Mouse (Mus musculus): Measurements from ENCODE around the gene Net1. TPM values are rescaled to one million over a fixed set of nuclear protein-coding genes. Genes with fewer than 3 reads are reported as not detected.
A peak's percentile ranks its signal among the peaks of the same experiment; 100 is the strongest.

Gene Net1
- polyA plus RNA-seq, 1 experiment from 2014 or later, result 17.1 TPM

GRCm38 (mm10) chr13:3886663-3887062, 31.4 kb downstream of the Net1 start:
- 93% methylated on average over 7 of the region's 7 CpGs for WGBS
- no peaks in the 10 kb centered on the region for H3K4me1 ChIP-seq
- no peak overlapping the region for H3K27ac ChIP-seq (replicated peaks)
- no peak overlapping the region for H3K4me3 ChIP-seq
- no peaks in the 10 kb centered on the region for H3K27me3 ChIP-seq
- H3K9me3 ChIP-seq, result no peaks in the 10 kb centered on the region
- no peak overlapping the region for H3K9ac ChIP-seq (replicated peaks)
- no peak for ATAC-seq (replicated peaks)
- H3K4me2 ChIP-seq (replicated peaks), result no peak overlapping the region
- H3K36me3 ChIP-seq, result peaks cover 20% of the 10 kb centered on the region

- Histone ChIP-seq H3K27ac (replicated peaks) (no peak overlapping the region), H3K4me3 (no peak overlapping the region)
- WGBS, result 55% methylated on average over 4 of the region's 4 CpGs
Observed at GRCm38 (mm10) chr13:3877679-3878220, 40.3 kb downstream of the Net1 start.

GRCm38 (mm10) chr13:3877185-3877584, 40.8 kb downstream of the Net1 start:
- Histone ChIP-seq H3K27me3 (no peaks in the 10 kb centered on the region), H3K4me1 (no peaks in the 10 kb centered on the region), H3K27ac (replicated peaks) (no peak overlapping the region), H3K4me3 (no peak overlapping the region), H3K36me3 (peaks cover 5% of the 10 kb centered on the region; the same call in 1 of the 2 replicates), H3K9me3 (no peaks in the 10 kb centered on the region), H3K9ac (replicated peaks) (no peak overlapping the region), H3K4me2 (replicated peaks) (no peak overlapping the region)
- 0 out of 2 replicates have a peak, but pooled peaks have one; percentile 6 for ATAC-seq (replicated peaks)
- WGBS, result 76% methylated on average over 6 of the region's 6 CpGs

More at GRCm38 (mm10) chr13:3877679-3878220, 40.3 kb downstream of the Net1 start:
- Histone ChIP-seq H3K4me2 (replicated peaks) (no peak overlapping the region), H3K27me3 (no peaks in the 10 kb centered on the region), H3K9me3 (no peaks in the 10 kb centered on the region), H3K36me3 (peaks cover 5% of the 10 kb centered on the region; the same call in 1 of the 2 replicates), H3K9ac (replicated peaks) (no peak overlapping the region), H3K4me1 (no peaks in the 10 kb centered on the region)
- no peak for ATAC-seq (replicated peaks)

- Histone ChIP-seq H3K4me1 (no peaks in the 10 kb centered on the region), H3K9me3 (no peaks in the 10 kb centered on the region), H3K4me2 (replicated peaks) (no peak overlapping the region), H3K27ac (replicated peaks) (no peak overlapping the region), H3K4me3 (no peak overlapping the region), H3K36me3 (no peaks in the 10 kb centered on the region), H3K27me3 (no peaks in the 10 kb centered on the region), H3K9ac (replicated peaks) (no peak overlapping the region)
- ATAC-seq (replicated peaks), result no peak
- 73% methylated on average over 6 of the region's 6 CpGs for WGBS
Observed at GRCm38 (mm10) chr13:3876448-3876847, 41.6 kb downstream of the Net1 start.

- Histone ChIP-seq H3K27me3 (no peaks in the 10 kb centered on the region), H3K4me2 (replicated peaks) (no peak overlapping the region), H3K4me3 (no peak overlapping the region), H3K4me1 (no peaks in the 10 kb centered on the region), H3K36me3 (no peaks in the 10 kb centered on the region), H3K9ac (replicated peaks) (no peak overlapping the region), H3K27ac (replicated peaks) (no peak overlapping the region), H3K9me3 (no peaks in the 10 kb centered on the region)
- ATAC-seq (replicated peaks), result no peak
- 93% methylated on average over 4 of the region's 4 CpGs for WGBS
Observed at GRCm38 (mm10) chr13:3872832-3873231, 45.2 kb downstream of the Net1 start.

GRCm38 (mm10) chr13:3869901-3870300, 48.1 kb downstream of the Net1 start:
- H3K27ac ChIP-seq (replicated peaks), result no peak overlapping the region
- H3K4me1 ChIP-seq, result no peaks in the 10 kb centered on the region
- no peak for ATAC-seq (replicated peaks)
- H3K4me2 ChIP-seq (replicated peaks), result no peak overlapping the region
- H3K9me3 ChIP-seq, result no peaks in the 10 kb centered on the region
- H3K4me3 ChIP-seq, result no peak overlapping the region
- H3K9ac ChIP-seq (replicated peaks), result no peak overlapping the region
- no peaks in the 10 kb centered on the region for H3K27me3 ChIP-seq
- H3K36me3 ChIP-seq, result no peaks in the 10 kb centered on the region

GRCm38 (mm10) chr13:3867158-3867557, 50.9 kb downstream of the Net1 start:
- no peak for ATAC-seq (replicated peaks)
- no peaks in the 10 kb centered on the region for H3K27me3 ChIP-seq
- 88% methylated on average over 6 of the region's 6 CpGs for WGBS
- H3K4me1 ChIP-seq, result no peaks in the 10 kb centered on the region
- H3K27ac ChIP-seq (replicated peaks), result no peak overlapping the region
- no peak overlapping the region for H3K4me3 ChIP-seq
- H3K9me3 ChIP-seq, result no peaks in the 10 kb centered on the region
- H3K9ac ChIP-seq (replicated peaks), result no peak overlapping the region
- H3K36me3 ChIP-seq, result no peaks in the 10 kb centered on the region
- no peak overlapping the region for H3K4me2 ChIP-seq (replicated peaks)

- Histone ChIP-seq H3K4me2 (replicated peaks) (no peak overlapping the region), H3K9me3 (no peaks in the 10 kb centered on the region), H3K27ac (replicated peaks) (no peak overlapping the region), H3K9ac (replicated peaks) (no peak overlapping the region), H3K36me3 (no peaks in the 10 kb centered on the region), H3K4me1 (no peaks in the 10 kb centered on the region), H3K4me3 (no peak overlapping the region), H3K27me3 (no peaks in the 10 kb centered on the region)
- WGBS, result 91% methylated on average over 8 of the region's 8 CpGs
- no peak for ATAC-seq (replicated peaks)
Observed at GRCm38 (mm10) chr13:3866355-3867052, 51.5 kb downstream of the Net1 start.

GRCm38 (mm10) chr13:3865648-3866354, 52.2 kb downstream of the Net1 start:
- Histone ChIP-seq H3K9me3 (no peaks in the 10 kb centered on the region), H3K4me3 (no peak overlapping the region), H3K4me2 (replicated peaks) (no peak overlapping the region), H3K27me3 (no peaks in the 10 kb centered on the region), H3K27ac (replicated peaks) (no peak overlapping the region), H3K4me1 (no peaks in the 10 kb centered on the region), H3K9ac (replicated peaks) (no peak overlapping the region), H3K36me3 (no peaks in the 10 kb centered on the region)
- no peak for ATAC-seq (replicated peaks)
- WGBS, result 88% methylated on average over 14 of the region's 14 CpGs

GRCm38 (mm10) chr13:3862922-3863580, 55.0 kb downstream of the Net1 start:
- H3K27ac ChIP-seq (replicated peaks), result no peak overlapping the region
- no peak overlapping the region for H3K4me3 ChIP-seq
- H3K4me2 ChIP-seq (replicated peaks), result no peak overlapping the region
- no peaks in the 10 kb centered on the region for H3K9me3 ChIP-seq
- no peak overlapping the region for H3K9ac ChIP-seq (replicated peaks)
- 91% methylated on average over 10 of the region's 10 CpGs for WGBS
- ATAC-seq (replicated peaks), result no peak
- no peaks in the 10 kb centered on the region for H3K4me1 ChIP-seq
- no peaks in the 10 kb centered on the region for H3K27me3 ChIP-seq
- H3K36me3 ChIP-seq, result no peaks in the 10 kb centered on the region

- Histone ChIP-seq H3K27me3 (no peaks in the 10 kb centered on the region), H3K4me3 (no peak overlapping the region), H3K36me3 (no peaks in the 10 kb centered on the region), H3K4me1 (no peaks in the 10 kb centered on the region), H3K9ac (replicated peaks) (no peak overlapping the region), H3K4me2 (replicated peaks) (no peak overlapping the region), H3K27ac (replicated peaks) (no peak overlapping the region), H3K9me3 (no peaks in the 10 kb centered on the region)
- no peak for ATAC-seq (replicated peaks)
- 74% methylated on average over 3 of the region's 3 CpGs for WGBS
Observed at GRCm38 (mm10) chr13:3862325-3862724, 55.7 kb downstream of the Net1 start.

- no peak overlapping the region for H3K4me3 ChIP-seq
- H3K4me2 ChIP-seq (replicated peaks), result no peak overlapping the region
- H3K9me3 ChIP-seq, result no peaks in the 10 kb centered on the region
- WGBS, result 94% methylated on average over 8 of the region's 8 CpGs
- H3K27ac ChIP-seq (replicated peaks), result no peak overlapping the region
- H3K27me3 ChIP-seq, result no peaks in the 10 kb centered on the region
- no peak for ATAC-seq (replicated peaks)
- no peaks in the 10 kb centered on the region for H3K36me3 ChIP-seq
- no peaks in the 10 kb centered on the region for H3K4me1 ChIP-seq
- H3K9ac ChIP-seq (replicated peaks), result no peak overlapping the region
Observed at GRCm38 (mm10) chr13:3861251-3861650, 56.8 kb downstream of the Net1 start.

Data from forebrain, embryonic 15.5 days (tissue).